Mouse (Mus musculus): ENCODE data around the gene Tent5b.

Gene Tent5b

GRCm38 (mm10) chr4:133479458-133480184, at the start of gene Tent5b:
Gene Tent5b, plus strand, starts transcription at chr4:133480132.
- ChIA-PET CTCF (interaction anchor here (0.5 to 3.7 kb wide), 83 partner anchors 8 to 1292 kb away, joined by 3 to 32 read pairs (median 4); partner anchors contain the start of genes Gpatch3 (in 3 of the 4), Trnp1 (in 3 of the 4), Ahdc1 (in 1 of the 4) and Kdf1 (in 1 of the 4)), POLR2A (interaction anchor here (0.5 to 4.0 kb wide), 70 partner anchors 8 to 637 kb away, joined by 3 to 49 read pairs (median 4); partner anchors contain the start of genes Nudc (in 2 of the 4), Slc9a1 (in 2 of the 4), Trnp1 (in 2 of the 4) and Wdtc1 (in 2 of the 4))

GRCm38 (mm10) chr4:133431508-133431907, 48.4 kb upstream of the Tent5b start:
- ChIA-PET POLR2A (interaction anchor here in 3 of 4 experiments (0.5 to 1.4 kb wide), 9 partner anchors 8 to 64 kb away, joined by 3 to 5 read pairs (median 3); no protein-coding TSS in a partner anchor), CTCF (interaction anchor here in 2 of 4 experiments (1.1 to 1.8 kb wide), 3 partner anchors 8 to 20 kb away, joined by 3 to 5 read pairs (median 3); no protein-coding TSS in a partner anchor)

- POLR2A ChIA-PET = interaction anchor here in 3 of 4 experiments (0.6 to 1.2 kb wide), 7 partner anchors 14 to 161 kb away, joined by 3 to 5 read pairs (median 3); no protein-coding TSS in a partner anchor
- CTCF ChIA-PET = interaction anchor here in 3 of 4 experiments (0.6 to 1.5 kb wide), 5 partner anchors 12 to 1158 kb away, joined by 3 to 9 read pairs (median 3); no protein-coding TSS in a partner anchor
Observed at GRCm38 (mm10) chr4:133432560-133433171, 47.3 kb upstream of the Tent5b start.

- POLR2A ChIA-PET = interaction anchor here in 3 of 4 experiments (0.7 to 4.7 kb wide), 15 partner anchors 9 to 395 kb away, joined by 3 to 29 read pairs (median 5); partner anchors contain the start of genes Wdtc1 (in 2 of the 3), Gpatch3 (in 1 of the 3) and Tmem222 (in 1 of the 3)
- CTCF ChIA-PET = interaction anchor here (0.6 to 1.9 kb wide), 12 partner anchors 11 to 194 kb away, joined by 3 to 10 read pairs (median 3); no protein-coding TSS in a partner anchor
Observed at GRCm38 (mm10) chr4:133435921-133436320, 44.0 kb upstream of the Tent5b start.

- POLR2A ChIA-PET = interaction anchor here in 3 of 4 experiments (0.6 to 2.1 kb wide), 23 partner anchors 9 to 523 kb away, joined by 3 to 10 read pairs (median 4); partner anchors contain the start of genes Wdtc1 (in 3 of the 3) and Tent5b (in 1 of the 3)
- CTCF ChIA-PET = interaction anchor here (0.5 to 3.8 kb wide), 22 partner anchors 10 to 957 kb away, joined by 3 to 24 read pairs (median 6); partner anchors contain the start of genes Nudc (in 1 of the 4) and Pafah2 (in 1 of the 4)
Observed at GRCm38 (mm10) chr4:133439460-133440376, 40.2 kb upstream of the Tent5b start.

- ChIA-PET CTCF (interaction anchor here (0.5 to 3.8 kb wide), 23 partner anchors 9 to 956 kb away, joined by 3 to 24 read pairs (median 5); partner anchors contain the start of genes Nudc (in 1 of the 4) and Pafah2 (in 1 of the 4)), POLR2A (interaction anchor here (0.6 to 2.1 kb wide), 24 partner anchors 8 to 543 kb away, joined by 3 to 10 read pairs (median 4); partner anchors contain the start of genes Wdtc1 (in 3 of the 4) and Tent5b (in 1 of the 4))
Observed at GRCm38 (mm10) chr4:133440377-133440795, 39.5 kb upstream of the Tent5b start.

- ChIA-PET CTCF (interaction anchor here in 3 of 4 experiments (0.6 to 3.8 kb wide), 13 partner anchors 9 to 135 kb away, joined by 3 to 24 read pairs (median 5); partner anchors contain the start of gene Tent5b (in 2 of the 3)), POLR2A (interaction anchor here in 3 of 4 experiments (0.6 to 2.9 kb wide), 18 partner anchors 11 to 515 kb away, joined by 3 to 17 read pairs (median 4); partner anchors contain the start of genes Wdtc1 (in 3 of the 3), Nudc (in 1 of the 3) and Slc9a1 (in 1 of the 3))
Observed at GRCm38 (mm10) chr4:133442194-133442593, 37.7 kb upstream of the Tent5b start.

GRCm38 (mm10) chr4:133443085-133443484, 36.8 kb upstream of the Tent5b start:
- ChIA-PET POLR2A (interaction anchor here in 3 of 4 experiments (0.5 to 2.9 kb wide), 24 partner anchors 8 to 371 kb away, joined by 3 to 17 read pairs (median 4); partner anchors contain the start of genes Wdtc1 (in 3 of the 3), Kdf1 (in 1 of the 3), Slc9a1 (in 1 of the 3) and Tent5b (in 1 of the 3)), CTCF (interaction anchor here in 3 of 4 experiments (0.7 to 3.8 kb wide), 13 partner anchors 8 to 371 kb away, joined by 3 to 24 read pairs (median 3); partner anchors contain the start of gene Tent5b (in 1 of the 3))

- POLR2A ChIA-PET = interaction anchor here in 3 of 4 experiments (0.6 to 2.7 kb wide), 14 partner anchors 10 to 1572 kb away, joined by 3 to 9 read pairs (median 4); partner anchors contain the start of genes Wdtc1 (in 2 of the 3), Nudc (in 1 of the 3), Slc9a1 (in 1 of the 3) and Srsf4 (in 1 of the 3)
- CTCF ChIA-PET = interaction anchor here in 2 of 4 experiments (1.0 to 8.6 kb wide), 4 partner anchors 9 to 54 kb away, joined by 3 to 143 read pairs (median 4); no protein-coding TSS in a partner anchor
Observed at GRCm38 (mm10) chr4:133445727-133446126, 34.2 kb upstream of the Tent5b start.

GRCm38 (mm10) chr4:133447366-133447765, 32.6 kb upstream of the Tent5b start:
- ChIA-PET POLR2A (interaction anchor here in 3 of 4 experiments (0.6 to 7.0 kb wide), 14 partner anchors 9 to 708 kb away, joined by 3 to 53 read pairs (median 4); partner anchors contain the start of genes Nudc (in 1 of the 3), Slc9a1 (in 1 of the 3) and Wdtc1 (in 1 of the 3)), CTCF (interaction anchor here (0.6 to 8.6 kb wide), 8 partner anchors 12 to 763 kb away, joined by 3 to 143 read pairs (median 5); no protein-coding TSS in a partner anchor)

GRCm38 (mm10) chr4:133447967-133448366, 32.0 kb upstream of the Tent5b start:
- ChIA-PET POLR2A (interaction anchor here in 3 of 4 experiments (0.5 to 7.0 kb wide), 18 partner anchors 8 to 99 kb away, joined by 3 to 53 read pairs (median 5); partner anchors contain the start of gene Wdtc1 (in 1 of the 3)), CTCF (interaction anchor here in 3 of 4 experiments (0.6 to 8.6 kb wide), 11 partner anchors 9 to 95 kb away, joined by 3 to 159 read pairs (median 9); partner anchors contain the start of genes Tent5b (in 2 of the 3) and Wdtc1 (in 1 of the 3))

- ChIA-PET POLR2A (interaction anchor here (0.5 to 7.0 kb wide), 31 partner anchors 9 to 365 kb away, joined by 3 to 53 read pairs (median 5); partner anchors contain the start of genes Tent5b (in 2 of the 4) and Wdtc1 (in 2 of the 4)), CTCF (interaction anchor here (0.6 to 8.6 kb wide), 42 partner anchors 9 to 440 kb away, joined by 3 to 159 read pairs (median 4); partner anchors contain the start of genes Tent5b (in 3 of the 4), Trnp1 (in 1 of the 4) and Wdtc1 (in 1 of the 4))
Observed at GRCm38 (mm10) chr4:133448708-133449388, 31.1 kb upstream of the Tent5b start.

- POLR2A ChIA-PET = interaction anchor here (0.6 to 7.0 kb wide), 25 partner anchors 9 to 441 kb away, joined by 3 to 53 read pairs (median 5); partner anchors contain the start of genes Tent5b (in 2 of the 4), Wdtc1 (in 2 of the 4) and Slc9a1 (in 1 of the 4)
- CTCF ChIA-PET = interaction anchor here (0.5 to 8.6 kb wide), 54 partner anchors 9 to 1146 kb away, joined by 3 to 159 read pairs (median 4); partner anchors contain the start of genes Tent5b (in 2 of the 4), Trnp1 (in 1 of the 4) and Wdtc1 (in 1 of the 4)
Observed at GRCm38 (mm10) chr4:133449726-133450125, 30.2 kb upstream of the Tent5b start.

- ChIA-PET CTCF (interaction anchor here (0.6 to 8.6 kb wide), 60 partner anchors 9 to 404 kb away, joined by 3 to 159 read pairs (median 4); partner anchors contain the start of genes Tent5b (in 2 of the 4), Kdf1 (in 1 of the 4) and Zdhhc18 (in 1 of the 4)), POLR2A (interaction anchor here in 3 of 4 experiments (0.7 to 7.0 kb wide), 15 partner anchors 13 to 442 kb away, joined by 3 to 53 read pairs (median 3); partner anchors contain the start of genes Slc9a1 (in 1 of the 3) and Wdtc1 (in 1 of the 3))
Observed at GRCm38 (mm10) chr4:133451536-133451935, 28.4 kb upstream of the Tent5b start.
